Mouse (Mus musculus): ENCODE data around the gene Hcls1.

DNA sequence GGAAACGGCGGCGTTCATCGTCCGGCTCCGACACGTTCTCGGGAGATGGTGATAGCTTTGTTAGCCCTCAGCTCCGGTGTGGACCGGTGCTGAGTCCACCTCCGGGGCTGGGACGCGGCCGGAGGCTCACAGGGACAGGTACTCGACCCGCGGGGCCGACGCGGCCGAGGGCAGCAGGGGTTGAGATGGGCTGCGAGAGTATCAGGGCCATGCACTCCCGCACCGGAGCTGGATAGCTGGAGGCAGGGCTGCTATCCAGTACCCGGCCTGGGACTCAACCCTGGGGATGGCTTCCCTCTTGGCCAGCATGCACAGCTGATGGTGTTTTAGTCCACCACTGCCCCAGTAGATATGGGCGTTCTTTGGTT lies 77.1 kb downstream of the Hcls1 start:
- TF ChIP-seq CTCF (IDR thresholded peaks at IDR 0.05; ENCODE audit: low read depth) (0 out of 2 replicates have a peak, but pooled peaks have one; percentile 8), EP300 (IDR thresholded peaks at IDR 0.05; ENCODE audit: low read depth) (no peak)
